Mouse (Mus musculus) liver, adult (tissue): ENCODE results near the gene Fcna.

Experiments
- GATA4 ChIP-seq: IDR thresholded peaks from 2 replicates; pipeline ENCODE4 v1.6.1; 2014; ENCODE audit warnings: mild to moderate bottlenecking, low read length; ENCODE audit not compliant: insufficient replicate concordance

The Fcna gene

DNA sequence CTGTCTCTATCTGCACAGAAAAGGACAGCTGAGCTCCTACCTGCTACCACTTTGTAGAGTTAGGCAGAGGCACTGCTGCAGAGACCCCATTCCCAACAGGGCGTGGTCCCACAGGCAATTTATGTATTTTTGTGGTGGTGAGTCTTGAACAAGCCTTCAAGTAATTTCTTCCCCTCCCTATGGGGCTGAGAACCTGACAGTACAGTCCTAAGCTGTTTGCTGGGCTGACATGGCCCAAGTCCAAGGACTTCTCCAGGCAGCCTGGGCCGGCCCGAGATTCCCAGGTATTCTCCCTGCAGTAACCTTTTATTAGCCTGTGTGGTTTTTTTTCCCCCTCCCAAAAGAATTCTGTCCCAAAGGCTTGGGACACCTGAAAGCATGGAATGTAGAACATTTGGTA, 43.7 kb downstream of the Fcna start:
- no peak for TF ChIP-seq GATA4

DNA sequence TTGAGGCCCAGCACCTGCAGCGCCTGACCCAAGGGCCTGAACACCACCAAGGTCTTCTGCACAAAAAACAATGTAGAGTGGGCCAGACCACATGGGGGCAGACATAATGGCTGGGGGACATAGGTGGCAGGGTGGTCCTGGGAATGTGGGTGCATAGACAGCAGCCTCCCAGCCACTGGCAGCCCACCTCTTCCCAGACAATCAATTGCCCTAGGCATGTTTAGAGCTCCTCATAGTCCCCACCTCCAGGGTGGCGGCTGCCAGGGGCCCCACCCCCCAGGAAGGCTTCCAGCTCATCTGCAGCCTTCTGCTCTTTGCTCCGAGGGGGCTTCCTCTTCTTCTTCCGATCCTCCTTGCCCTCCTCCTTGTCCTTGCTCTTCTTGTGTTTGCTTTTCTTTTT, 44.3 kb downstream of the Fcna start:
- no peak for TF ChIP-seq GATA4

DNA sequence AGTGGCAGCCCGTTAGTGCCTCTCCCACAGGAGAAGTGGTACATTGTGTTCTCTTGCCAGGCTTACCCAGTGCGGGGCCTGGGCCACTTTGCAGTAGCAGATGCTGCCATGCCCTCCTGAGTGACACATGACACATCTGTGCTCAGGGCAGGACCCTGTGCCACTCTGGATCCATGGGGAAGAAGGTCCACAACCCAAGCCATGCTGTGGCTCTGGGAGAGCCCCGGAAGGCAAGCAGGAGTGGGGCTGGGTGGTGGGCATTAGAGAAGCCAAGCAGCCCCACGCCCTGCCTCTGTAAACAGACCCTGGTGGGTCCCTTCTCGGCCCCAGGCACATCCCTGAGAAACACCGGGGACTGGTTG, 44.7 kb downstream of the Fcna start:
- TF ChIP-seq GATA4, result no peak

DNA sequence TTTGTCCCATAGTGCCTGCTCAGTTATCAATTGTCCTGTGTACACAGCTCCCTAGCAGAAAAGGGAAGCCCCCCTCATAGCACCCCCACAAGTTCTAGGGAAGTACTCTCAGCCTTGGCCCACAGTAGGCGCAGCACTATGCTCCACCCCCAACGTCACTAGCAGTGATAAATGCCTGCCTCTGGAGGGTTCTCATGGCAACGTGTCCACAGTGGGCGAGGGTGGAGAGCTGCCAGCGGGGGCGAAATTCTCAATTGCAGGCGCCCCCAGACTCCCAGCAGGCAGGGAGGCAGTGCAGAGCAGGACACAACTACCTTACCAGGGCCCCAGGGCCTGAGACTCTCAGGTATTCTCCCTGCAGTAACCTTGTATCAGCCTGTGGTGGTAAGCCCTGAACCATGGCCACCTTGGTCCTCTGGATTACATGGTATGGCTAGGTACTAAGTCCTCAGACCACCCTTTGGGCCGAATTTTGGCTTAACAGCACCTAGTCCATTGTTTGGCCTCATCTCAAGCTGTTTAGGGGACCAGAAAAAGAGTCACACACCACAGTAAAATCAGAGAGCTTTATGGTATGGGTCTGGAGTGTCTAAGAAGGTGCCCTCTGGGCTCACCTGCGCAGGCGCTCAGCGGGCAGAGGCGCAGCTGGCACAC, 45.2 kb downstream of the Fcna start:
- no peak for TF ChIP-seq GATA4

DNA sequence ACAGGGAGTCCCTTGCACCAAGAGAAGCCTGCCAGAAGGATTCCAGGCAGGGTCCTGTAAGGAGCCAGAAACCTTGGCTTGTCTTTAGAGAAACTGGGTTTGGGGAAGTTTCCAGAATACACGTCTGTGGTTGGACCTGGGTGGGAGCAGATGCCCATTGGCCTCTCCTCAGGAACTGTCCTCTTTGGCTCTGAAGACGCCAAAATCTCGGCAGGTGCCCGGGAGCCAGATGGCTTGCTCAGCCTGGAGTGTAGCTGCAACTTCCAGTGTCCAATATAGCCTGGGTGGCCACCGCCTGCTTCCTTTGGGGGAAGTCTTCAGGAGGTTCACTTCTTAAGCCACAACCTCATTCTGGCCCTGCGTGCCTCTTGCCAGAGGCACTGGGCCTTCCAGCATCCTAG, 45.9 kb downstream of the Fcna start:
- TF ChIP-seq GATA4, result no peak

DNA sequence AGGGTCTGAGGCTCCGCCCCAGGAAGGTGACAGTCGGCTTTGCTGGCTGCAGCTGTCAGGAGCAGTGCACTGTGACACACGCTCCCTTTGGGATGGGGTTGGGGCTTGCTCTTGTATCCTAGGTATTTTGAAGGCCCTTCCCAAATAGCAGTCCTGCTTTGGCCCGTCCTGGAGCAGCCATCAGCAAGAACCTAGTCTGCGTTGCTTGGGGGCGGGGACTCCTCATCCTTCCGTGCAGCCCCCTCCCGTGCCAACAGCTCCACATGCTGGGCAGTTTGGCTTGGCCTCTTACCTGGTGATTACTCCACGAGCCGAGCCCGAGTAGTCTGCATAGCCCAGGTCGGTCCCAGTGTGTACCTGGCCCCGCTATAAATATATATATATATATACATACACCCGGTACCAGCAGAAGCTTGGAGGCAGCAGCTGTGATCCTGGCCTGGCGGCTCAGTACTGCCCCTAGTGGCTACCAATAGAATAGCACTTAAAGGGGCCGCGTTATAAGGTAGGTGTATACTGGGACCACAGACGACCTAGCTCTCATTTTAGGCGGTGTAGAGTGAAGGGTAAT, 46.5 kb downstream of the Fcna start, which contains the start of gene Ajm1:
Ajm1 (minus strand) TSS at position 464 of the 571 bp plus-strand sequence.
- TF ChIP-seq GATA4, result no peak

DNA sequence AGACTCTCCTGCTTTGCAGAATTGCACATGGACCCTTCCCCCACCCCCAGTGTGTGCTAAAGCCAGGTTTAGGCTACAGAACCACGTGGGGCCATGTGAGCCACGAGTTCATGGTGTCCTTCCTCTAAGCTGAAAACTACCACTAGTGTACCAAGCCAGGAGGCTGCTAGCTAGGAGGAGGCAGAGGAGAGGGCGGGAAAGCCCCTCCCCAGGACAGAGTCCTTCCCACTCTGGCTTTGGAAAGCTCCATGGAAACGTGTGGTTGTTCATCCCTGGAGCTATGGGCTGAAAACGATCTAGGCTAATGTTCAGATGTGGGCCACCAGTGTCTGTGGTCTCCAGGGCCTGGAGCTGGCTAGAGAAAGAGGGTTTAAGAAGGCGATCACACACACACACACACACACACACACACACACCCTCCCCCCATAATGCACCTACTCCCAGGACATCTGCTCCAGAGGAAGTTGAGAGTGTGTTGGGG, 47.2 kb downstream of the Fcna start:
- no peak for TF ChIP-seq GATA4

DNA sequence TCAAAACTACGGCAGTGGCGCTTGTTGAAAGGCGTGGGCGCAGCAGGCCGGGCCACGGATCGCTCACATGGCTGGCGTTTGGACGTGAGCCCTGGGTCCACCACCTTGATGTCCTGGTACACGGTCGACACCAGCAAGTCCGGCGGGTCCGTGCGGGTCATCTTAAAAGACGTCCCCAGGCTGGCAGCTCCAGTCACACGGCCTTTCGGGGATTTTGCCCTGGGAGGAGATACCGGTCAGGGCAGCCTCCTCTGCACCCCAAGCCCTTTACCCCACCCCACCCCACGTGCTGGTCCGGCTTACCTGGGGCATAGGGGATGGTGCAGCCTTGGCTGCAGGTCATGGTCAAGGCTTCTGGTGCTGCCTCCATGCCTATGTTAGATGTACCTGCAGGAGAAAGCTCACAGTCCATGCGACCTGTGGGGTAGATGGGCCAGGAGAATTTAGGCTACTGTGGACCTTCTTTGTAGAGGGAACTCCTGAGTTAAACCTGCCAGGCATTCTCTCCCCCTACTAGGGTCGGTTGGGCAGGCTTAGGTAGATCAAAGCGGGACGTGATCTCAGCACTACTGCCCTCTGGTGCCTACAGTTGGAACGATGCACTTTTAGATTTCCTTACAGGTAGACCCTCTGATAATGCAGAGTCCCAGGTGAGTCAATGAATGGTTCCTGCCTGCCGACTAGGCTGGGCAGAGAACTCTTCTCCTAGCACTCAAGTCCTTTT, 47.9 kb downstream of the Fcna start:
- TF ChIP-seq GATA4, result no peak

DNA sequence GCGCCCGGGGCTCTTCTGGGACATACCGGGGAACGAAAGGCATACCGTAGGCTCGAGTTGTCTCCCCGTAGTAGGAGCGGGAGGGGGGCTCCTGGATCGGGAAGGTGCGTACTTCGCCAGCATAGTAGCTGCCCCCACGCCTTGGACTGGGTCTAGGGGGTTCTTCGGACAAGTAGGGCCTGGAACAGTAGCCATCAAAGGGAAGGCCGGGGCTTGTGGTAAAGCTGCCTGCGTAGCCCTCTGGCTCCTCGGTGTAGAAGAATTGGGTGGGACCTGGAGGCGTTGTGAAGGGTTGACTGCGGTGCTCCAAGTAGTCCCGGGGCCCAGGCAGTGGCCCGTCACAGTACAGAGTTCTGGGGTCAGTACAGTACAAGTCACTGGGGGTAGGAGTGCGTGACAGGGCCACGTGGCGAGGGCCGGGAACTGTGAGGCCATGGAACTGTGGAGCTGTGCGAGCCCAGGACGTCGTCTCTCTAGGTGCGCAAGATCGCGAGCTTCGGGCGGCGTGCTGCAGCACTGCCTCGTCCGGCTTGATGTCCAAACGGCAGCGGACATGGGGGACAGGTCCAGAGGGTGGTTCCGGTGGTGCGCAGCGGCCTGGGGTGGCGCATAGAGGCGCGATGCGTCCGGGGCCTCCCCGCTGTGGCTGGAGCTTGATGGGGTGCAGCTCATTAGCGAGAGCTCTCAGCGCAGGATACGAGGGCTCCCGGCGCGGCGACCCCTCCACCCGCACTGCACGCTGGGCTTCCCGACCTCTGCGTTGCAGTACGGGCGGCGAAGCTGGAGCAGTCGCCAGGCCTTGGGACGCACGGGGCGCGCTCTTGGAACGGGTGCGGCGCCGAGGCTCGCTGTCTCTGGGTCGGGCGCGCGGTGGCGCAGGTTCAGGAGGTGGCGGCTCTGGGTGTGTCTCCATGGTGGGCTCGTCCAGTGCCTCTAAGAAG, 48.8 kb downstream of the Fcna start:
- TF ChIP-seq GATA4, result no peak

DNA sequence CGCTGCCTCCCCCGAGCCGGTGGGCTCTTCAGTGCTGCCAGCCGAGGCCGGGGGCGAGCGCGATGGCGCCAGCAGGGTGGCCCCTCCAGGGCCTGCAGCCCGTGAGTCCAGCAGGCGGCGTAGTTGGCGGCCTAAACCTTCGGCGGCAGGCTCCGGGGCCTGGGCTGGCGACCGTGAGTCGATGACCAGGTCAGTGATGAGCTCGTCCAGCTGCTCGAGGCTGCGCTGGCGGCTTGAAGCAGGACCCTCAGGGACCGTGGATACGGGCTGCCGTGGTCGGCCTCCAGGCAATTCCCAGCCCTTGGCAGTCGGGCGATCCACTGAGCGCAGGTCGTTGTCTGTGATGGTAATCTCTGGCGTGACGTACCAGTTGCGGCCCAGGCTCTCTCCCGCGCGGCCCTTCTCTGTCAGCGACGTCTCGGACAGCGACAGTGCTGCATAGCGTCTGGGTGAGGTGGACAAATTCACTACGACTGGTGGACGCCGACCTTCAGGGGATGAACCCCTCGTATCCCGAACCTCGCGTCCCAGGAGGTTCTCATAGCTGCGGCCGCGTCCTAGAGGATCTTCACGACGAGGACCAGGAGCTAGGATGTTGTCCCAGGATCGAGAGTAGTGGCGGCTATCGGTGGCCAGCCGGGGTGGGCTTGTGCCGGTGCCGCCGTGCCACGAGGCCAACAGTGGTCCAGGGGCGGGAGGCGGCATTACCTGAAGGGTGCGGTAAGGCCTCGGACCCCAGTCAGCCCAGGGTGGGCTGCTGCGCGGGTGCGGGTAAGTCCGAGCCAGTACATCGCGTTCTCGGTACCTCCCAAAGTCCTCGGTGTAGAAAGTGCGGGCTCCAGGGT, 49.7 kb downstream of the Fcna start:
- no peak for TF ChIP-seq GATA4

DNA sequence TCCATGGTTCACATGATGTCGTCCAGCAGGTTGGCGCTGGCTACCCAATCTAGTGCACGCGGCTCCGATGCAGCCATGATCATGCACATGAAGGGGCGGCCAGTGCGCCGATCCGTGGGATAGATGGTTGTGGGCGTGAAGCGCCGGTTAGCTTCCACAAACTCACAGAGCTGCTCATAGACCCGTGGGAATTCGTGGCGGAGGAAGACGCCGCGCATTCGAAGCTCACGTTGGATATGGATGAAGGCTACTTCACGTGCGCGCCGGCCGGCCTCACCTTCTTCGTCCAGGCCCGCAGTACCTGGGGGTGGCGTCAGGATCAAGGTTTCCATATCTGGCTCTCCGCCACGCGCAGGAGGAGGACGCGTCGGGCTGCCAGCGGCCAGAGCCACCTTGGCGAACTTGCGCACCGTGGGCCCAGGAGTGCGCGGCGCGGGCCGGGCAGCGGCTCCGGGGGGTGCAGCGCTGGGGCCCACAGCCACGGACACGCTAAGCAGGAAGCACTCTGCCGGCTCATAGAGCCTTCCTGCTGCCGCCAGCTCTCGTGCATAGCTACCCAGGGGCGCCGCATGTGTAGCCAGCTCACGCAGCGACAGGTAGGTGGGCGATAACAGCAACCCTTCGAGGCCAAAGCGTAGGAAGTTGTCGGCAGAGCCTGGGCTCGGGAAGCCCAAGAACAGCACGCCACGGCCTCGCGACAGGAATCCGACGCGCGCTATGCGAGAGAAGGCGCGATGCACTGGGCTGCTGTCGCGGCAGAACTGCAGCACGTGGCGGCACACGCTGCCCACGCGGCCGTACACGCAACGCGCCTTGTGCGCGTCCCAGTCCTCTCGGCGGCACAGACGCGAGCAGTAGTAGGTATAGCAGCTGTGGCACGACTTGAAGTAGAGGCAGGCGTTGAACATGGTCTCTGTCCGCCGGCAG, 50.6 kb downstream of the Fcna start:
- TF ChIP-seq GATA4, result no peak

DNA sequence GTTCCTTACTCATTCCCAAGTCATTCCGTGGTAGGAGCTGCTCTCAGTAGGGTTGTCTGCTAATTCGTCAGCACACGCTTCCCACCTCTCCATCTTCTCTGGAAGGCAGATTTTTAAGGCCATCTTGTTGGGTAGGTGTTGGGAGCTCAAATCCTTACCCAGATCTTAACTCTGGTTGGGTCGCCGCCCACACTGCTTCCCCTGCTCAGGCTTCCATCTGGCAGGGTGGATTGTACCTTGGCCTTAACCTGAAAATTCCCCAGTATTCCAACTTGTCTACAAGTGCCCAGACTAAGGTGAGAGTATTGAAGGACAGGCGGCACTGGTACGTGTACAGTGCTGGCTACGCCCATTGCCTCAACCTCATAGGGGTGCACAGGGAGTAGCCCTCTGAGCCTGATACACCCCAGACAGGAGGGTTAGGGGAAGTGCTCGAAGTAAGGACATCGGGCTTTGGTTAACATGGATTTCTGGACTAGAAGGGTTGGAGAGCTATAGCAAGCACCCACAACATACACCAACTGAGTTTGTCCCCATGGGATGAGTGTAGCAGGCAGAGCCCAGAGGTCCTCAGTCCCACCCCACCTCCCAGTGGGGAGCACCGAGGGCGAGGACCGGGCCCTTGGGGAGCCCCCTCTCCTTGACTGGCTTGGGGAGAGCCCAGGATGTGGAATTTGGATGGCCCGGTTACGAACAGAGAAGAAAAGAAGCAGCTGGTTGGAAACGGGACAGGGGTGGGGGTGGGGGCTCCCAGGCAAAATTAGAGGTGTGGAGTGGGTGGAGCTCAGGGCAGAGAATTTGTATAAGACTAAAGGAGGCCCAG, 51.6 kb downstream of the Fcna start:
- no peak for TF ChIP-seq GATA4
